Mouse (Mus musculus): Measurements from ENCODE around the gene Pld2. TPM values are rescaled to one million over a fixed set of nuclear protein-coding genes. Genes with fewer than 3 reads are reported as not detected.

Gene Pld2
- total RNA-seq, 2 experiments from 2014 or later: not detected

DNA sequence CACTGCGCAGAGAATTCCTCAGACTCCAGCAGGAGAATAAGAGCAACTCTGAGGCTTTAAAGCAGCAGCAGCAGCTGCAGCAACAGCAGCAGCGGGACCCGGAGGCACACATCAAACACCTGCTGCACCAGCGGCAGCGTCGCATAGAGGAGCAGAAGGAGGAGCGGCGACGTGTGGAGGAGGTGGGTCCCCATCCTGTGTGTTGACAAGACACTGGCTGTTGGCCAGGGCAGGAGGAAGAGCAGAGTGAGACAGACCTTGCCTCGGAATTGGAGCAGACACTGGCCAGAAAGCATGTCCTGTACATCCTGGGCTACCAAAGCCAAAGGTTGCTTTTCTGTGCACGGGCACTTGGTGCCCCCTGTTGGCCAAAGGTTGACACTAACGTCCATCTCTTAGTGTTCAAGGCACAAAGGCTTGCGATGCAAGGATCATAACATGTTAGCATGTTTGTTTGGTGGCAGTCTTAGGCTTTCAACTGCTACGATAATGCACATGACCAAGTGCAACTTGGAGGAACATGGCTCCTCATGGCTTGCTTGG, 65.2 kb downstream of the Pld2 start:
- ATAC-seq (replicated peaks; ENCODE audit: low FRiP score, poor library complexity, severe bottlenecking): peak; percentile 66

DNA sequence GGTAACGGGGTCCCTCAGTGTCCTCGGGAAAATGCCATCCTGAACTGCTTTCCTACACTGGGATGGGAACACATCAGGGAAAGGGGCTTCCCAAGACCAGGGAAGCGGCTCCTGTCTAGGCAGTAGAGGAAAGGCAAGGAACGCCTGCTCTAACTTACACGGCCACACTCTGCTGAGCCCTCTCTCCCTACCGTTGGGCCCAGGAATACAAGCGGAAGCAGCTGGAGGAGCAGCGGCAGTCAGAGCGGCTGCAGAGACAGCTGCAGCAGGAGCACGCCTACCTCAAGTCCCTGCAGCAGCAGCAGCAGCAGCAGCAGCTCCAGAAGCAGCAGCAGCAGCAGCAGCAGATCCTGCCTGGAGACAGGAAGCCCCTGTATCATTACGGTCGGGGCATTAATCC, 66.9 kb downstream of the Pld2 start:
- ATAC-seq (replicated peaks; ENCODE audit: low FRiP score, poor library complexity, severe bottlenecking): no peak

DNA sequence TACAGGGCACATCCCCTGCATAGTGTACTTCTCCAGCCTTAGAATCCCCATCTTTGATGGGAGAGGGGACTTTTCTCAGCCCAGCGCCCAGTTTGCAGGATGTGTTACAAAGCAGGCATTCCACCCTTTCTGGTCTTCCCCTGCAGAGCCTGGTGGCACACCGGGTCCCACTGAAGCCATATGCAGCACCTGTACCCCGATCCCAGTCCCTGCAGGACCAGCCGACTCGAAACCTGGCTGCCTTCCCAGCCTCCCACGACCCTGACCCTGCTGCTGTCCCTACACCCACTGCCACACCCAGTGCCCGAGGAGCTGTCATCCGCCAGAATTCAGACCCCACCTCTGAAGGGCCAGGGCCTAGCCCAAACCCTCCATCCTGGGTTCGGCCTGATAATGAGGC, 67.7 kb downstream of the Pld2 start:
- no peak for ATAC-seq (replicated peaks; ENCODE audit: low FRiP score, poor library complexity, severe bottlenecking)

Other genes starting within 250 kb of the Pld2 start
- gene Alox12e, start 217.4 kb upstream of the Pld2 start, total RNA-seq (2015; ENCODE audit: low replicate concordance): 0.96 and 2.5 TPM in 2 replicates
- 0.42 TPM in 1 of 2 replicates, not detected in the other for gene Alox12e, start 217.4 kb upstream of the Pld2 start, total RNA-seq (2017; ENCODE audit: low replicate concordance)
- 14.4 and 37.1 TPM in 2 replicates for gene Alox15, start 188.0 kb upstream of the Pld2 start, total RNA-seq (2015; ENCODE audit: low replicate concordance)
- 5.7 and 26.6 TPM in 2 replicates for gene Alox15, start 188.0 kb upstream of the Pld2 start, total RNA-seq (2017; ENCODE audit: low replicate concordance)
- gene Pelp1, start 130.0 kb upstream of the Pld2 start, total RNA-seq (2015; ENCODE audit: low replicate concordance): 1.7 and 9.4 TPM in 2 replicates
- 1.1 and 3.6 TPM in 2 replicates for gene Pelp1, start 130.0 kb upstream of the Pld2 start, total RNA-seq (2017; ENCODE audit: low replicate concordance)
- gene Arrb2, start 107.4 kb upstream of the Pld2 start, total RNA-seq (2015; ENCODE audit: low replicate concordance): 37.4 and 64.9 TPM in 2 replicates
- 37.1 and 38.1 TPM in 2 replicates for gene Arrb2, start 107.4 kb upstream of the Pld2 start, total RNA-seq (2017; ENCODE audit: low replicate concordance)
- gene Med11, start 88.1 kb upstream of the Pld2 start, total RNA-seq (2015; ENCODE audit: low replicate concordance): 11.5 and 20.5 TPM in 2 replicates
- 5.4 and 6.2 TPM in 2 replicates for gene Med11, start 88.1 kb upstream of the Pld2 start, total RNA-seq (2017; ENCODE audit: low replicate concordance)
- gene Zmynd15, start 80.6 kb upstream of the Pld2 start, total RNA-seq (2015; ENCODE audit: low replicate concordance): not detected in 2 replicates
- not detected in 2 replicates for gene Zmynd15, start 80.6 kb upstream of the Pld2 start, total RNA-seq (2017; ENCODE audit: low replicate concordance)
- not detected in 2 replicates for gene Cxcl16, start 80.1 kb upstream of the Pld2 start, total RNA-seq (2015; ENCODE audit: low replicate concordance)
- not detected in 2 replicates for gene Cxcl16, start 80.1 kb upstream of the Pld2 start, total RNA-seq (2017; ENCODE audit: low replicate concordance)
- not detected in 2 replicates for gene Tm4sf5, start 34.8 kb upstream of the Pld2 start, total RNA-seq (2015; ENCODE audit: low replicate concordance)
- not detected in 2 replicates for gene Tm4sf5, start 34.8 kb upstream of the Pld2 start, total RNA-seq (2017; ENCODE audit: low replicate concordance)
- gene Vmo1, start 25.4 kb upstream of the Pld2 start, total RNA-seq (2015; ENCODE audit: low replicate concordance): not detected in 2 replicates
- gene Vmo1, start 25.4 kb upstream of the Pld2 start, total RNA-seq (2017; ENCODE audit: low replicate concordance): not detected in 2 replicates
- gene Gltpd2, start 20.9 kb upstream of the Pld2 start, total RNA-seq (2015; ENCODE audit: low replicate concordance): not detected in 2 replicates
- not detected in 2 replicates for gene Gltpd2, start 20.9 kb upstream of the Pld2 start, total RNA-seq (2017; ENCODE audit: low replicate concordance)
- 33.4 and 43.5 TPM in 2 replicates for gene Psmb6, start 14.7 kb upstream of the Pld2 start, total RNA-seq (2015; ENCODE audit: low replicate concordance)
- gene Psmb6, start 14.7 kb upstream of the Pld2 start, total RNA-seq (2017; ENCODE audit: low replicate concordance): 55.5 and 62.5 TPM in 2 replicates
- not detected in 2 replicates for gene Gm40193, start 7.1 kb upstream of the Pld2 start, total RNA-seq (2015; ENCODE audit: low replicate concordance)
- gene Gm40193, start 7.1 kb upstream of the Pld2 start, total RNA-seq (2017; ENCODE audit: low replicate concordance): not detected in 2 replicates
- gene Mink1, start 22.8 kb downstream of the Pld2 start, total RNA-seq (2015; ENCODE audit: low replicate concordance): 3.6 and 6.0 TPM in 2 replicates
- 0.98 and 1.3 TPM in 2 replicates for gene Mink1, start 22.8 kb downstream of the Pld2 start, total RNA-seq (2017; ENCODE audit: low replicate concordance)
- not detected in 2 replicates for gene 4930544D05Rik, start 75.8 kb downstream of the Pld2 start, total RNA-seq (2015; ENCODE audit: low replicate concordance)
- gene 4930544D05Rik, start 75.8 kb downstream of the Pld2 start, total RNA-seq (2017; ENCODE audit: low replicate concordance): not detected in 2 replicates
- gene Chrne, start 79.2 kb downstream of the Pld2 start, total RNA-seq (2015; ENCODE audit: low replicate concordance): not detected in 2 replicates
- gene Chrne, start 79.2 kb downstream of the Pld2 start, total RNA-seq (2017; ENCODE audit: low replicate concordance): not detected in 2 replicates
- gene Gp1ba, start 99.1 kb downstream of the Pld2 start, total RNA-seq (2015; ENCODE audit: low replicate concordance): 0.84 TPM in 1 of 2 replicates, not detected in the other
- 0.42 TPM in 1 of 2 replicates, not detected in the other for gene Gp1ba, start 99.1 kb downstream of the Pld2 start, total RNA-seq (2017; ENCODE audit: low replicate concordance)
- gene Rnf167, start 107.2 kb downstream of the Pld2 start, total RNA-seq (2015; ENCODE audit: low replicate concordance): 146 and 222 TPM in 2 replicates
- gene Rnf167, start 107.2 kb downstream of the Pld2 start, total RNA-seq (2017; ENCODE audit: low replicate concordance): 217 and 308 TPM in 2 replicates
- gene Slc25a11, start 107.4 kb downstream of the Pld2 start, total RNA-seq (2015; ENCODE audit: low replicate concordance): 17.1 and 20.1 TPM in 2 replicates
- gene Slc25a11, start 107.4 kb downstream of the Pld2 start, total RNA-seq (2017; ENCODE audit: low replicate concordance): 16.2 and 16.6 TPM in 2 replicates
- gene Pfn1, start 114.6 kb downstream of the Pld2 start, total RNA-seq (2015; ENCODE audit: low replicate concordance): 414 and 492 TPM in 2 replicates
- 125 and 193 TPM in 2 replicates for gene Pfn1, start 114.6 kb downstream of the Pld2 start, total RNA-seq (2017; ENCODE audit: low replicate concordance)
- gene Eno3, start 117.1 kb downstream of the Pld2 start, total RNA-seq (2015; ENCODE audit: low replicate concordance): 1.5 and 2.9 TPM in 2 replicates
- gene Eno3, start 117.1 kb downstream of the Pld2 start, total RNA-seq (2017; ENCODE audit: low replicate concordance): 3.3 and 6.0 TPM in 2 replicates
- gene Spag7, start 129.4 kb downstream of the Pld2 start, total RNA-seq (2015; ENCODE audit: low replicate concordance): 10.6 and 31.3 TPM in 2 replicates
- 21.4 and 25.6 TPM in 2 replicates for gene Spag7, start 129.4 kb downstream of the Pld2 start, total RNA-seq (2017; ENCODE audit: low replicate concordance)
- 2.9 and 5.4 TPM in 2 replicates for gene Camta2, start 148.0 kb downstream of the Pld2 start, total RNA-seq (2015; ENCODE audit: low replicate concordance)
- gene Camta2, start 148.0 kb downstream of the Pld2 start, total RNA-seq (2017; ENCODE audit: low replicate concordance): 0.77 and 1.5 TPM in 2 replicates
- gene Inca1, start 160.1 kb downstream of the Pld2 start, total RNA-seq (2015; ENCODE audit: low replicate concordance): not detected in 2 replicates
- gene Inca1, start 160.1 kb downstream of the Pld2 start, total RNA-seq (2017; ENCODE audit: low replicate concordance): not detected in 2 replicates
- 0.58 and 1.3 TPM in 2 replicates for gene Kif1c, start 160.5 kb downstream of the Pld2 start, total RNA-seq (2015; ENCODE audit: low replicate concordance)
- gene Kif1c, start 160.5 kb downstream of the Pld2 start, total RNA-seq (2017; ENCODE audit: low replicate concordance): 2.4 and 2.8 TPM in 2 replicates
- gene Zfp3, start 224.1 kb downstream of the Pld2 start, total RNA-seq (2015; ENCODE audit: low replicate concordance): 5.0 TPM in 1 of 2 replicates, not detected in the other
- gene Zfp3, start 224.1 kb downstream of the Pld2 start, total RNA-seq (2017; ENCODE audit: low replicate concordance): not detected in 2 replicates